Mouse (Mus musculus): Measurements from ENCODE around the gene BC048562.

The BC048562 gene

DNA sequence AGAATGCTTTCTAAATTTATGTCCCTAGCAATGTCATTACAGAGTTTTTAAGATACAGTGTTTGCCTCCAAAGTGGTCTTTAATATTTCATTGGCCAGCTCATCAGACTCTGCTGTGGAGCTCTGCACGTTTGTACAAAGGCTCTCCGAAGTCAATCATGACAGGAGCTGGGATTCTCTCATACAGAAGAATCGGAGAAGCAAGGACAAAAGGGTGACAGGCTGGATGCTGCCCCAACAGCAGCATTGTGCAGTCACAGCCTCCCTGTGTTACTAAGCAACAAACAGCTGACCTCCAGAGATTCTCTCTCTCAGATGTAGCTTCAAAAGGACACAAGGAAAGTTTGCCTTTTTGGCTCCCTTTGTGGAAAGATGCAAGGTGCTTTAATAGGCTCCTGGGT, at the start of gene BC048562:
BC048562 (plus strand) TSS at position 301 of the 400 bp plus-strand sequence.
- DNase-seq, result no peak

GRCm38 (mm10) chr9:108386816-108387215, 49.5 kb upstream of the BC048562 start:
- no peak for DNase-seq

GRCm38 (mm10) chr9:108388601-108389000, 47.7 kb upstream of the BC048562 start:
- no peak for DNase-seq

- no peak for DNase-seq
Measured at GRCm38 (mm10) chr9:108389220-108389619, 47.1 kb upstream of the BC048562 start.

DNA sequence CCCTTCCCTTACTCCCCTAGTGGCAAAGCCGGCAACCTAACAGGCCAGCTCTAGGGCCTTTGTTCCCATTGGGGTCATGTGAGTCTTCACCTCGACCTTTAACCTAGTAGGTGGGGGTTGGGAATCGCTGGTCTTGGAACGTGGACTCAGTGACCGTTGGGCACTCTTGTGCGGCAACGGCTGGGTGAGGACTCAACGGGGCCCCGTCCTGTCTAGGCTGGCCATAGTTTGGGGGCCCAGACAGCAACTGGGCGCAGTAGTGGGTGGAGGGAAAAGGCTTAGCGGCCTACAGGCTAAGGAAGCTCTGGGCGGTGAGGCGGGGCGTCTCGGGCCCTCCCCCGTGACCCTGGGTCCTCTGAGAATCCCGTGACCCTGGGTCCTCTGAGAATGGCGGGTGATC, 43.6 kb upstream of the BC048562 start, which contains the start of gene 1700102P08Rik:
1700102P08Rik (plus strand) TSS at position 130 of the 400 bp plus-strand sequence.
- no peak for DNase-seq

DNA sequence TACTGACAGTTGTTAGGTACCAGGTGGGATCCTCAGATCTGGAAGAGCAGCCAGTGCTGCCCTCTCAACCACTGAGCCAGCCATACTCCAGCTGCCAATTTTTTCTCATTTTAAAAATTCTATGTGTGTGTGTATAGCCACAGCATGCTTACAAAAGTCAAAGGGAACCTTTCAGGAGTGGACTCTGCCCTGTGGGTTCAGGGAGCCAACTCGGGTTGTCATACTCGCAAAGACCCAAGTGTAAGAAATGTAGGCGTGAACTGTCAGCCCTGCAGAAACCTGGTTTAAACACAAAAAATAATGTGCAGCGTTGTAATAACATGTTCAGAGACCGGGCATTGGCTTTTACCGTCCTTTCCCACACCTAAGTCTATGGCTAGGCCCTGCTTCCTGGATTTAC, 42.1 kb upstream of the BC048562 start:
- no peak for DNase-seq

DNA sequence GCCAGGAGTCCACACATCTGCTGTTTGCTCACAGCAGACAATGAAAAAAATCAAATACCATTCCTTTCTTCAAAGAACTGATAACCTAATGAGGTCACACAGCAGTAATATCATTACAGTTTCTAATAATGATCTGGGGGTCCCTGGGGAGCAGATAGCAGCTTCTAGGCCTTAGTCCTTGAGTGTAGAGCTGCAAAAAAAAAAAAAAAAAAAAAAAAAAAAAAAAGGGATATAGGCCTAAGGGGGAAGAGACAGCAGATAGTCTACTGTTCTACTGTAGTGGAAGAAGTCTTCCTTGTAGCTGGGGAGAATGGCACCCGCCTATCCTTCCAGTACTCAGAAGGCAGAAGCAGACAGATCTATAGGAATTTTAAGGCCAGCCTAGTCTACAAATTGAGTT, 40.9 kb upstream of the BC048562 start:
- DNase-seq, result no peak

DNA sequence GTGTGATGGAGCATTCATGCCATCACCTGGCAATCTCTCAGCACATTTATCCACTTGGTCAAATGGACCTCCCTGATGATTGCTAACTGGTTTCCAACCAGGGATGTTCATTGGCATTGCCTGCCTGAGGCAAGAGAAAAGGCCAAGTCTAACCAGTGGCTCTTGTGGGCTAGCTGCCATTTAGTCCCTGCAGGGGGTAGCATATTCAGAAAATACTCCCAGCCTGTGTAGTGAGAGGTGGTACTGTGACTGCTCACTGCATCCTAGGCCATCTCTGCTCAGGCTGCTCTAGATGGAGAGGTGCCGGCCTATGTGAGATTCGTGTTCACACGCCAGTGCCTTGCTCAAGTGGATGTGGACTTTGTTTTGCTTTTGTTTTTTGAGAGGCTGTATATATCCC, 38.0 kb upstream of the BC048562 start:
- DNase-seq, result peak; percentile 25

- peak; percentile 47 for DNase-seq
Measured at GRCm38 (mm10) chr9:108401186-108401960, 34.9 kb upstream of the BC048562 start.

GRCm38 (mm10) chr9:108403081-108403480, 33.2 kb upstream of the BC048562 start:
- DNase-seq, result no peak

- DNase-seq, result no peak
Measured at GRCm38 (mm10) chr9:108404451-108404850, 31.8 kb upstream of the BC048562 start.

- DNase-seq, result no peak
Measured at GRCm38 (mm10) chr9:108409535-108409934, 26.7 kb upstream of the BC048562 start.

DNA sequence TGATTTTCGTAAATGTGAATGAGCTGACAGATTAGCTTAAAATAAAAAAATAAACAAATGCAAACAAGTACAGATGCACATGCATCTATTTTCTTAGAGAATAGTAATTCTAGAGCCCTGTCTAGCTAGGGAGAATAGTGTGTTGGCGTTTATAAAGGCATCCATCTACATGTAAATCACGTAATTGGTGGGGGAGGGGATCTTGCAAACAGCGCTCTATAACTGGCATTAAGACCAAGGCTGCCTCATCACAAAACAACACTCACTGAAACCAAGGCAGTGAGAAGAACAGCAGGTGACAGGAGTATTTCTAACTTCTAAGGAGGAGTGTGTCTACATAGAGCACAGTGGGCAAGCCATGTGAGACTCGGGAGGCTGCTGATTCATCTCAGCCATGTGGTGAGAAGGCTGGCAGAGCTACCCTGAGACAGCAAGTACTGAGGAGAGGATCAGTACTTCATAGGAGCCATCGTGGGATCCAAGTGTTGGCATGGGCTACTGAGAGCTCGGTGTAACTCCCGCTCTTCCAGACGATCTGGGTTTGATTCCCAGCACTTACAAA, 24.8 kb upstream of the BC048562 start:
- no peak for DNase-seq

- no peak for DNase-seq
Measured at GRCm38 (mm10) chr9:108412221-108412620, 24.1 kb upstream of the BC048562 start.

DNA sequence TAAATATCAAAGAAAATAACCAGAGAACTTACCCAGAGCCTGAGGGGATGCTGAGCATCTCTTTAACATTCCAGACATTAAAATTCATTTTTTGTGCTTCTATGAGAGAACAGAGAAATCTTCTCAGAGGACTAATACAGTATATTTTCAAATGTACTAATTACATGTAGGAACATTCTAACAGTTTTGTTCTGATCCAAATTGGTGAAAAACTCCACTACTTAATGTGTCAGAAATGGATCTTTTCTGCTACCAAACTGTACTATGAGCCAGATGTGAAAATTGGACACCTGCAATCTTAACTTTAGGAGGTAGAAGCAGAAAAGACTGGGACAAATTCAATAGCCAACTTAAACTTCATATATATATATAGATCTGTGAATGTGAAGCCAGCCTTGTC, 7.9 kb upstream of the BC048562 start, which contains the start of gene Ccdc36:
Ccdc36 (minus strand) TSS at position 101 of the 400 bp plus-strand sequence.
- DNase-seq, result no peak

DNA sequence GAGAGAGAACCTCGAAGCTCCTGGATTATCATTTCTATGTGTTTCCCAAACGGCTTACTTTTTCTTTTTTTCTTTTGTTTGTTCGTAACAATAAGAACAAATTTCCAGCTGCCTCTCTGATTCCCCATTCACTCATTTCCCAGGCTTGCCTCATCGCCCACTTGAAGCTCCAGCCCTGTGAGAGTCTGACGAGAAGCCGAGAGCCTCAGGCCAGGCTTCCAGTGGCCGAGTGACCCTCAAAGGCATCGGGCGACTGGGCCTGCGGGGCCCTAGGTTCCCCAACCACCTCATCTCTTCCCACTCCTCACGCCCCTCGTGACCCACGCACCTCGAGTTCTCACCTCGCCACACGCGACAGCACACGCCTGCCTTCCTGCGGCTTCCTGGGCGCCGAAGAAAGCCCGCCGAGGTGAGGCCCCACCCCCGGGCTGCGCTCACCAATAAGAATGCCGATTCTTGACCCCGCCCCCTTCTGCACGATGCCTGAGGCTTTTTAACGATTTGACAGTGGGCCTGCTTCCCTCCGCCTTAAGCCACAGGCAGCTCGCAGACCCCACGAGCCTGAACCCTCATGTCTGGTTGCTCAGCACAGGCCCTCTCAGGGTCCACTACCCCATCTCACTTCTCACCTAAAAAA, 4.7 kb upstream of the BC048562 start:
- DNase-seq, result no peak

DNA sequence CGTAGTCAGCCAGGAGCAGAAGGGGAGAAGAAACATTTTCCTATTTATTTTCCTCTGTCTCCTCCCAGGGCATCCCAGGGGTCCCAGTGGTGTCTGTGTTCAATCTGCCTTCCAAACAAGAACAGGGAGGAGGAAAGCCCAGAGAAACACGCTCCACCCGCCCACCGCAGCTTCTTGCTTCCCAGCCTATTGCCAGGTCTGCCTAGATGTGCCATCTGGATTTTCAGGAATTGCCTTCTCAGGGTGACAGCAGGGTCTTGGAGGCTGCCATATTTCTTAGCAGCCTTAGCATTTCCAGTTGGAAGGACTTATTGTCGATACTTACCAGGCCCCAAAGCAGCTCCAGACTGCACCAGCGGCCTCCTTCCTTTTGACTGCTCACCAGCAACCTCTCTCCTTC, 2.9 kb downstream of the BC048562 start:
- DNase-seq, result no peak

GRCm38 (mm10) chr9:108440485-108440884, 4.2 kb downstream of the BC048562 start:
- no peak for DNase-seq

DNA sequence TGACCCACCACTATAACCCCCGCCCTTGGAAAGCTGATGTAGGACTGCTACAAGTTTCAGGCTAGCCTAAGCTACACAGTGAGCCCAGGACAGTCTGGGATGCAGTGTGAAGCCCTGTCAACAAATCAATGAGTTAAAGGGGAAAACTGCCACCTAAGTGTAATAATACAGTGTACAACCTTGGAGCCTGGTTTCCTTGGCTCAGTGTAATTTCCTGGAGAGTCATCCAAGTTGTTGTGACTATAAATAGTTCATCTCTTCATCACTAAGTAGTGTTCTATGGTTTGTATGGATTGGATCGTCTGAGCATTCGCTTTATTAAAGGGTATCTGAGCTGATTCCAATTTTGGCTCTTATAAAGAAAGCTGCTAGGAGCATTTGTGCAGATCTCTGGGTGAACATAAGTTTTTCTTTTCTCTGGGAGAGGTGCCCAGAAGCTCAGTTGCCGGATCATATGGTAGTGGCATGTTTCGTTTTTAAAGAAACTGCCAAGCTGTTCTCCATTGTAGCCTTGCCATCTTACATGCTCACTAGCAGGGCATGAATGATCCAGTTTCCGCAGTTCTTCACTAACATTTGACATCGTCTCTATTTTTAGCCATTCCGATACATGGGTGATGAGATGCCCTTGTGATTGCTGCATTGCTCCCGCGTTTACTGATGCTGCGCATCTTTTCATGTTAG, 5.1 kb downstream of the BC048562 start:
- DNase-seq, result no peak

DNA sequence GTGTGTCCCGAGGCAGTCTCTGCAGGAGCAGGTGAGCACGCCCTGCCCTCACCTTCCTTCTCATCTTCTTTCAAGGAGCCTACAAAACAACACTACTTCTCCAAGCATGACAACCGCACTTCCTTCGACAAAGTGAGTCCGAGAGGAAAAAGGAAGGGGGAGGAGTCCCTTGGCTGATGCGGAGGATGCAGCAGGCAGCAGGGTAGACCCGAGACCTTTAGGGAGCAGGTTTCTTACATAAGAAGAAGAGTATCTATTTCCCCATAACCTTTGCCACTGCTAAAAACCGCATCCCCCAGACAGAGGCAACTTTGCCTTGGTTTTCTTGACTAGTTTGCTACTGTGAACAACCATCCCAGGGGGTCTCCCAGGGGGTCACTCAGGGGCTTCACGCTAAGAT, 8.8 kb downstream of the BC048562 start:
- DNase-seq, result no peak

- no peak for DNase-seq
Measured at GRCm38 (mm10) chr9:108449860-108450259, 13.6 kb downstream of the BC048562 start.

GRCm38 (mm10) chr9:108450292-108451169, 14.2 kb downstream of the BC048562 start:
- DNase-seq, result peak; percentile 39

GRCm38 (mm10) chr9:108451170-108451493, 14.8 kb downstream of the BC048562 start:
- DNase-seq, result no peak

Measured in cerebellum, adult 9-11 months (tissue).